Mouse (Mus musculus): ENCODE measurements around the gene Abracl. TPM values are rescaled to one million over a fixed set of nuclear protein-coding genes. Genes with fewer than 3 reads are reported as not detected.

Abracl gene
- total and polyA plus RNA-seq, 3 experiments: 100 to 110 TPM; not detected in 1

DNA sequence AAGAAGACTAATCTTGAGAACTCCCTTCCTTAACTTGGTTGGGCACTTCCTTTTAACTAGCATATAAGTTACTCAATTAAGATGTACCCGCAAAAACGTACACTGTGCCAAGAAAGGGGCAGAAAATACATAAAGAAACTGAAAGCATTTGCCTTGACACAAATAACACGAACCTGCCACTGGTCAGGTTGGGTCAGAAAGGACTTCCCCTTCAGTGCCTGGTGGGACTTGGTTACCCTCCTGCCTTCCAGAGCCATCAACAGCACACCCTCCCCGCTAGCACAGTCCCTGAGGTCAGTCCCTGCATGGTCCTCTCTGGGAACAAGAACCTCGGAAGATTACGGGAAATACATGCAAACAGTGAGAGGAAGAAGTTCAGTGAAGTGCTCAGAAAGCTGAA is 34.0 kb downstream of the Abracl start:
- Histone ChIP-seq H3K36me3 (ENCODE audit: control insufficient read depth in 1 of 2, insufficient read depth in 2 of 2, low read length in 2 of 2) (no peaks in the 10 kb centered on the region), H3K27ac (ENCODE audit: control insufficient read depth, low read depth, low read length) (no peak overlapping the region), H3K4me1 (ENCODE audit: control insufficient read depth in 1 of 2, insufficient read depth in 2 of 2, low read length in 2 of 2) (no peaks in the 10 kb centered on the region), H3K27me3 (ENCODE audit: control insufficient read depth in 1 of 2, insufficient read depth in 2 of 2, low read length in 2 of 2) (no peaks in the 10 kb centered on the region), H3K79me2 (ENCODE audit: control insufficient read depth, insufficient read depth, low read length, poor library complexity) (no peaks in the 10 kb centered on the region), H3K4me3 (ENCODE audit: control insufficient read depth in 1 of 2, insufficient read depth in 1 of 2, low read depth in 2 of 2, low read length in 2 of 2) (0 out of 4 replicates have a peak overlapping the region, but pooled peaks of 1 of the 2 experiments have one; percentile 22), H3K9me3 (replicated peaks; ENCODE audit: insufficient read depth, low read length) (no peaks in the 10 kb centered on the region), H3K9ac (ENCODE audit: control insufficient read depth, low read depth, low read length, poor library complexity, severe bottlenecking) (no peak overlapping the region)
- TF ChIP-seq RCOR1 (IDR thresholded peaks at IDR 0.05; ENCODE audit: low read depth, low read length) (no peak), JUND (IDR thresholded peaks at IDR 0.05; ENCODE audit: low read depth, low read length) (no peak), POLR2AphosphoS5 (IDR thresholded peaks at IDR 0.05; ENCODE audit: borderline replicate concordance, low read depth, low read length) (no peak), POLR2AphosphoS2 (IDR thresholded peaks at IDR 0.05; ENCODE audit: low read length) (no peak), USF1 (IDR thresholded peaks at IDR 0.05; ENCODE audit: low read depth, low read length) (no peak), SIN3A (IDR thresholded peaks at IDR 0.05; ENCODE audit: low read length) (no peak), MXI1 (IDR thresholded peaks at IDR 0.05; ENCODE audit: low read depth, low read length) (no peak), POLR2A (IDR thresholded peaks at IDR 0.05; ENCODE audit: control insufficient read depth in 1 of 2, insufficient read depth in 1 of 2, low read depth in 1 of 2, low read length in 2 of 2, poor library complexity in 1 of 2) (no peak), ZNF384 (IDR thresholded peaks at IDR 0.05; ENCODE audit: low read depth, low read length) (no peak), ZC3H11A (IDR thresholded peaks at IDR 0.05; ENCODE audit: low read depth, low read length) (no peak)
- DNase-seq (ENCODE audit: low read depth, low spot score): no peak

GRCm38 (mm10) chr10:17987823-17988423 is 35.2 kb downstream of the Abracl start:
- H3K4me1 ChIP-seq (ENCODE audit: control insufficient read depth in 1 of 2, insufficient read depth in 2 of 2, low read length in 2 of 2): no peaks in the 10 kb centered on the region
- no peaks in the 10 kb centered on the region for H3K9me3 ChIP-seq (replicated peaks; ENCODE audit: insufficient read depth, low read length)
- no peak overlapping the region for H3K4me3 ChIP-seq (ENCODE audit: control insufficient read depth in 1 of 2, insufficient read depth in 1 of 2, low read depth in 2 of 2, low read length in 2 of 2)
- no peak for DNase-seq (ENCODE audit: low read depth, low spot score)
- H3K36me3 ChIP-seq (ENCODE audit: control insufficient read depth in 1 of 2, insufficient read depth in 2 of 2, low read length in 2 of 2): no peaks in the 10 kb centered on the region
- H3K9ac ChIP-seq (ENCODE audit: control insufficient read depth, low read depth, low read length, poor library complexity, severe bottlenecking): no peak overlapping the region
- H3K27ac ChIP-seq (ENCODE audit: control insufficient read depth, low read depth, low read length): no peak overlapping the region
- no peaks in the 10 kb centered on the region for H3K27me3 ChIP-seq (ENCODE audit: control insufficient read depth in 1 of 2, insufficient read depth in 2 of 2, low read length in 2 of 2)
- no peak for TF ChIP-seq USF1 (IDR thresholded peaks at IDR 0.05; ENCODE audit: low read depth, low read length)
- no peaks in the 10 kb centered on the region for H3K79me2 ChIP-seq (ENCODE audit: control insufficient read depth, insufficient read depth, low read length, poor library complexity)

DNA sequence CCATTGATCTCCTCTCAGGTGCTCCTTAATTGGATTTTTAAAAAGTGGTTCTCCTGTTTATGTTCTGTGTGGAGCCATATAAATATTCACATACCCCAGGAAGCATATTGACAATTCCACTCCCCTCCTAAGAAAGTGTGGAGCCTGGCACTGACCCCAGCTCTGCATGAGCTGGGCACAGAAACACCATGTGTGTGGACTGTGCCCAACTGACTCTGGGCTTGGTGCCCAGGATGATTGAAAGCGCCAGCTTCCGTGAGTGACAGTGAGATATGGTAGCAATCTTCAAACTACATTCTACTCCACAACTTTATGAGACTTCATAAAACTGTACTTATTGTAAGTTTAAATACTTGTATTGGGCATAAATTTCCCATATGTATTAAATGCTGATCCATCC is 39.8 kb downstream of the Abracl start:
- Histone ChIP-seq H3K4me1 (ENCODE audit: control insufficient read depth in 1 of 2, insufficient read depth in 2 of 2, low read length in 2 of 2) (no peaks in the 10 kb centered on the region), H3K4me3 (ENCODE audit: control insufficient read depth in 1 of 2, insufficient read depth in 1 of 2, low read depth in 2 of 2, low read length in 2 of 2) (no peak overlapping the region), H3K27me3 (ENCODE audit: control insufficient read depth in 1 of 2, insufficient read depth in 2 of 2, low read length in 2 of 2) (no peaks in the 10 kb centered on the region), H3K36me3 (ENCODE audit: control insufficient read depth in 1 of 2, insufficient read depth in 2 of 2, low read length in 2 of 2) (no peaks in the 10 kb centered on the region), H3K9ac (ENCODE audit: control insufficient read depth, low read depth, low read length, poor library complexity, severe bottlenecking) (no peak overlapping the region), H3K9me3 (replicated peaks; ENCODE audit: insufficient read depth, low read length) (no peaks in the 10 kb centered on the region), H3K27ac (ENCODE audit: control insufficient read depth, low read depth, low read length) (no peak overlapping the region), H3K79me2 (ENCODE audit: control insufficient read depth, insufficient read depth, low read length, poor library complexity) (no peaks in the 10 kb centered on the region)
- TF ChIP-seq E2F4 (IDR thresholded peaks at IDR 0.05; ENCODE audit: borderline replicate concordance, low read depth, low read length) (no peak), NRF1 (IDR thresholded peaks at IDR 0.05; ENCODE audit: insufficient read depth, low read depth, low read length, poor library complexity, severe bottlenecking) (no peak), TAL1 (IDR thresholded peaks at IDR 0.05; ENCODE audit: low read length) (no peak), MAZ (IDR thresholded peaks at IDR 0.05; ENCODE audit: low read depth, low read length) (no peak), POLR2AphosphoS5 (IDR thresholded peaks at IDR 0.05; ENCODE audit: borderline replicate concordance, low read depth, low read length) (no peak), POLR2A (IDR thresholded peaks at IDR 0.05; ENCODE audit: control insufficient read depth in 1 of 2, insufficient read depth in 1 of 2, low read depth in 1 of 2, low read length in 2 of 2, poor library complexity in 1 of 2) (no peak), ZC3H11A (IDR thresholded peaks at IDR 0.05; ENCODE audit: low read depth, low read length) (no peak), GABPA (IDR thresholded peaks at IDR 0.05; ENCODE audit: low read depth, low read length) (no peak), ZKSCAN1 (IDR thresholded peaks at IDR 0.05; ENCODE audit: low read depth, low read length) (no peak), POLR2AphosphoS2 (IDR thresholded peaks at IDR 0.05; ENCODE audit: low read length) (no peak), HCFC1 (IDR thresholded peaks at IDR 0.05; ENCODE audit: low read depth, low read length) (no peak), BHLHE40 (IDR thresholded peaks at IDR 0.05; ENCODE audit: borderline replicate concordance, low read depth, low read length) (no peak), MAFK (IDR thresholded peaks at IDR 0.05; ENCODE audit: borderline replicate concordance, low read depth, low read length) (no peak)
- no peak for DNase-seq (ENCODE audit: low read depth, low spot score)

Data from MEL (cell line).